Mouse (Mus musculus) C2C12 (cell line): ENCODE measurements around the gene 1700034J05Rik. TPM values are rescaled to one million over a fixed set of nuclear protein-coding genes. Genes with fewer than 3 reads are reported as not detected.

ENCODE experiments used
- H3K27me3 ChIP-seq: one replicate; pipeline ENCODE4 v1.6.1; 2011; ENCODE audit not compliant: control insufficient read depth, insufficient read depth, insufficient read length
- H3K36me3 ChIP-seq: one replicate; pipeline ENCODE4 v1.6.1; 2011; ENCODE audit not compliant: control insufficient read depth, insufficient read depth
- H3K4me3 ChIP-seq: one replicate; pipeline ENCODE4 v1.5.1; 2011; ENCODE audit warnings: mild to moderate bottlenecking, control low read depth; ENCODE audit not compliant: poor library complexity, insufficient read depth, severe bottlenecking
- H3K79me2 ChIP-seq: one replicate; pipeline ENCODE4 v1.6.1; 2011; ENCODE audit not compliant: control insufficient read depth, insufficient read depth
- H3K79me3 ChIP-seq: one replicate; pipeline ENCODE4 v1.6.1; 2011; ENCODE audit warnings: low read depth, control low read depth
- H3ac ChIP-seq: one replicate; pipeline ENCODE3; 2011; ENCODE audit warnings: low read depth; ENCODE audit not compliant: control insufficient read depth, insufficient read length
- CEBPB ChIP-seq: IDR thresholded peaks from one replicate; pipeline ENCODE4 v1.6.1; 2011; ENCODE audit warnings: low read depth, mild to moderate bottlenecking, control low read depth, moderate library complexity
- CTCF ChIP-seq: IDR thresholded peaks from one replicate; pipeline ENCODE4 v1.5.1; 2011; ENCODE audit not compliant: control insufficient read depth, insufficient read depth, insufficient read length
- FOSL1 ChIP-seq: IDR thresholded peaks from one replicate; pipeline ENCODE4 v1.8.0; 2011; ENCODE audit warnings: mild to moderate bottlenecking, low read length; ENCODE audit not compliant: poor library complexity, insufficient read depth, severe bottlenecking
- MAX ChIP-seq: IDR thresholded peaks from one replicate; pipeline ENCODE4 v1.6.1; 2011; ENCODE audit warnings: mild to moderate bottlenecking, control low read depth
- MYOD1 ChIP-seq: IDR thresholded peaks from one replicate; pipeline ENCODE4 v1.6.1; 2011; ENCODE audit warnings: low read depth; ENCODE audit not compliant: control insufficient read depth, insufficient read length
- MYOG ChIP-seq: IDR thresholded peaks from one replicate; pipeline ENCODE4 v1.6.1; 2011; ENCODE audit not compliant: control insufficient read depth, insufficient read length; ENCODE audit errors: extremely low read depth
- USF1 ChIP-seq: IDR thresholded peaks from one replicate; pipeline ENCODE4 v1.6.1; 2011; ENCODE audit warnings: low read depth, mild to moderate bottlenecking, control low read depth, moderate library complexity
- polyA plus RNA-seq: library from polyadenylated mRNA; unstranded; fragments of >200 nt; fragmentation: generic; extraction: Trizol; gene quantifications from one replicate; pipeline ENCODE4 v1.2.1, GENCODE M21; 2012; ENCODE audit warnings: missing spikeins

Gene 1700034J05Rik
- polyA plus RNA-seq, 1 experiment, result 0.07 TPM

DNA sequence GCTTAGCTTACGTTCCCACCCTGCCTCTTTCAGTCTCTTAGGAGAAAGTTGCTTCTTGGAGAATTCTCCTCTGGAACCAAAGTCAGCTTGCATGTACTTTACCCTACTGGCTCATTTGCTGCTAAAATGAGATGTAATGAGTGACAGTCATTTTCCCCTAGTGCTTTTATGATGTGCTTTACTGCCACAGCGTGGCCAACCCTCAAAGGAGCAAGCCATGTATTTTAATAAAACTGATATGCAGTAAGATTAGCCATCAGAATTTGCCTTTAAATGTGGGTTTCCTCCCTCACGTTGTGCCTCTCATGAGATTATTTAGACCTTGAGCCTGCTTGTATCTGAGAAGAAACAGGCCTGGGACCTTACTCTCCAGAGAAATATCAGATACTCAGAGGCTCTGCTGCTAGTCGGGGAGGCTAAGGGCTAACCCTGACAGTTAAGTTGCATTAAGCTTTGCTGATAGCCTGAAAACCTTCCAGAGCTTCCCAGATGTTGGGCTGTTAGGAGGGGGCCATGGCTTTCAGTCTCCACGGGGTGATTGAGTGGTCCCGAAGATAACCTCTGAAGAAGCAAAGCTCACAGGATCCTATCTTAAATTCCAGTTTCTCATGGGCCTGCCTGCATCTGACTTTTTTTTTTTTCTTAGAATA lies 7.7 kb upstream of the 1700034J05Rik start:
- H3K79me3 ChIP-seq, result peaks cover 48% of the 10 kb centered on the region
- peaks cover 98% of the 10 kb centered on the region for H3K79me2 ChIP-seq
- TF ChIP-seq FOSL1, result no peak
- no peak for TF ChIP-seq MYOD1
- no peaks in the 10 kb centered on the region for H3K27me3 ChIP-seq
- H3K4me3 ChIP-seq, result no peak overlapping the region
- no peak overlapping the region for H3ac ChIP-seq
- peaks cover 16% of the 10 kb centered on the region for H3K36me3 ChIP-seq

DNA sequence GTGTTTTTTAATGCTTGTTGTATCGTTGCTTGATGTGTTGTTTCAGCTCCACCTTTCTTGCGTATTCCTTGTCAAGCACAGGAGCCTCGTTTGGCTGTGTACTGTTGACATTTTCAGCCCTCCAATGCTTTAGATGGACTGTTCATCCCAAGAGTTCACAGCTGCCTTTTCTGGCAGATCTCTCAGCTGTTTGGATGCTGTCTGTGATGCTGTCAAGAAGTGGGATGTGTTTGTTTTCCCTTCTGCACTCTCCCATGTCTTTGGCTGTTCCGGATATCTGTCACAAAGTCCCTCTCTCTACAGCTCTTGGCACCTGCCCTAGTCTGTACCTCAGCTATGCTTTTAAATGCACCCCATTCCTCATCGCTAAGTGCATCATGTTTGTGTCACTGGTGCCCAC lies 6.7 kb upstream of the 1700034J05Rik start:
- H3K79me3 ChIP-seq, result peaks cover 46% of the 10 kb centered on the region
- TF ChIP-seq FOSL1, result no peak
- no peak for TF ChIP-seq CEBPB
- TF ChIP-seq CTCF, result no peak
- no peak for TF ChIP-seq MYOG
- no peak for TF ChIP-seq USF1
- TF ChIP-seq MYOD1, result no peak
- no peak for TF ChIP-seq MAX
- H3K4me3 ChIP-seq, result no peak overlapping the region
- H3K27me3 ChIP-seq, result no peaks in the 10 kb centered on the region
- peaks cover 97% of the 10 kb centered on the region for H3K79me2 ChIP-seq
- H3ac ChIP-seq, result no peak overlapping the region
- H3K36me3 ChIP-seq, result peaks cover 12% of the 10 kb centered on the region

DNA sequence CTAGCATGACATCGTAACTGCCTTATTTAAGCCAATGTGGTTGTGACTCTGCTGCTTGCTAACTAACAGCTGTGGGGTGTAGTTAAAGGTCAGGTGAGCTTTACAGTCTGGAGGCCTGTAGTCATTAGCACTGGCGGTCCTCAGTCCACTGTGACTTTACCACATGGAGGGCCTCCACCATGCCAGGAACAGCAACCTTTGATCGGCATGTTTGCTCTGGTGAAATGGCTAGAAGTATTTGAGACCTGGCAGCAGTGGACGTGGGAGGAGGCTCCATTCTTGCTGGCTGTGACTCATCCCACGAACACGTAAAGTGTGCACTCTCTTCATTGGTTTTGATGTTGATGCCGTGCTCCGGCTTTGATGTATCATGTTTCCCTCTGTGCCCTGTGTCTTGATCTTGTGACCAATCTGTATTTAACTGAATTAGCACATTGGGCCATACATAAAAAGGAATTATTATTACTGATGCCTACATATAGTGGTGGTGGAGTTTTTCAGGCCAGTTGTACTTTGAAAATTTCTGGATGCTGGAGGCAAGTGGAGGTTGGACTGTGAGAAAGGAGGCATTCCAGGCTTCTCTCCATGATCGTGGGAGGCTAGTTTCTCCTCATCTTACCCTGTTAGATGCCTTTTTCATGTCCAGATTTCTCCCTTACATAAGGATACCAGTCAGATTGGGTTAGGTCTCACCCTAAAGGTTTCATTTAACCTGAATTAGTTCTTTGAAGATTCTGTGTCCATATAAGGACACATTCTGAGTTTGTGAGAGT lies 5.9 kb upstream of the 1700034J05Rik start:
- H3ac ChIP-seq, result peak overlapping the region; percentile 33
- TF ChIP-seq FOSL1 (peak; percentile 58), MYOG (no peak), USF1 (no peak), CTCF (no peak), MYOD1 (peak; percentile 63), MAX (peak; percentile 74)
- H3K4me3 ChIP-seq, result no peak overlapping the region
- peaks cover 12% of the 10 kb centered on the region for H3K36me3 ChIP-seq
- peaks cover 43% of the 10 kb centered on the region for H3K79me3 ChIP-seq
- H3K79me2 ChIP-seq, result peaks cover 97% of the 10 kb centered on the region
- no peaks in the 10 kb centered on the region for H3K27me3 ChIP-seq

DNA sequence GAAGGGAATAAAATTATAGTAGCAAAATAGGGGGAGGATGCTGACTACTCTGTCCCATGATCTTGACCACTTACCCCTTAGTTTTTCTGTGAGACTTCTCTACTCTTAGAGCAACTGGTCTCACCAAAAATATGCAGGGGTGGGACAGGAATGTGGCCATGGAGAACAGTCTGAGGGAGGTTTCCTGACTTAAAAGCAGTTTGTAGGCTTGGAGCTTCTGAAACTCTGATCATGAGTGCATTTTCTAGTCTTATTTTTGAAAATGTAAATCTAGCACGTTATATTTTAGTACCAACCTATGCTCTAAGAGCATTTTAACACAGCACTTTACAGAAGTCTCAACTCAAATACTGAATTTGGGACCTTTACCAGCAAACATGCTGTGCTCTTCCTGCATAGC lies 4.5 kb upstream of the 1700034J05Rik start:
- no peak overlapping the region for H3ac ChIP-seq
- no peaks in the 10 kb centered on the region for H3K27me3 ChIP-seq
- no peak overlapping the region for H3K4me3 ChIP-seq
- TF ChIP-seq FOSL1 (no peak), USF1 (no peak), MYOG (no peak), CTCF (no peak)
- peaks cover 97% of the 10 kb centered on the region for H3K79me2 ChIP-seq
- peaks cover 31% of the 10 kb centered on the region for H3K79me3 ChIP-seq
- peaks cover under 1% of the 10 kb centered on the region for H3K36me3 ChIP-seq

DNA sequence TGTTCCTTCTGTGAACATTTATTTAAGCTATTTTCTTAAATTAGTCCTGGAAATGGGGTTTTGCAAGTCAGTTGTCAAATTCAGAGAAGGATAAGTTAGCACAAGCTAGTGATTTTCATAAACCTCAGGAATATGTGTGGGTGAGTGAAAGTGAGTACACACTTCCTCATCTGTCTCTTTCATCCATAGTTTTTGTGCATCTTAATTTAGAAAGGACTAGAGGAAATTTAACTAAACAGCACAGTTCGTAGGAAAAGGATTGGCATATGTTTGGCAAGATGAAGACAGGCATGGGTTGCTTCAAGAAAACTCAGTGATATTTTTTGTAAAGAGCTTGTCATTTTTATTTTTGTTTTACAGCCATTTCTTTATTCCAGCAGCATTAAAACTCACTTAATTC lies 2.7 kb upstream of the 1700034J05Rik start:
- TF ChIP-seq MYOG (no peak), MYOD1 (no peak), FOSL1 (no peak)
- Histone ChIP-seq H3K79me3 (peaks cover 30% of the 10 kb centered on the region), H3K36me3 (peaks cover 4% of the 10 kb centered on the region), H3ac (no peak overlapping the region), H3K4me3 (no peak overlapping the region), H3K79me2 (peaks cover 97% of the 10 kb centered on the region), H3K27me3 (no peaks in the 10 kb centered on the region)

DNA sequence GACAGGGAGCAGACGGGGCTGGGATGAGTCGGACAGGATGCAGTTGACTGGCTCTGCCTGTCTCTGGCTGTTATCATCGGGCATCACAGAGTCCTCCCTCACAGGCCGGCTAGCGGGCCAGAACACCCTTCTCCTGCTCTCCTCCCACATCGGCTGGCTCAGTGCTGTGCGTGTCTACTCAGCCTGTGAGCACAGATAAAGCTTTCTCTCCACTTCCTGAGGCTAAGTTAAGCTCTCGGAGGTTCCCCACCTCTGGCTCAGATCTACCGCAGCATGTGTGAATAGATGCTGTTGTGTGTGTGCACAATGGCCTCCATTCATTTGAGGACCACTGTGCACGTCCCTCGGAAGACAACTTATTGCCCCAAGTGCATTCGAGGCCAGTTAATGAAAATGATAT lies 1.7 kb upstream of the 1700034J05Rik start:
- peaks cover 97% of the 10 kb centered on the region for H3K79me2 ChIP-seq
- no peaks in the 10 kb centered on the region for H3K27me3 ChIP-seq
- TF ChIP-seq CEBPB (no peak), USF1 (no peak), FOSL1 (no peak), MYOG (no peak), MYOD1 (no peak), CTCF (no peak)
- no peak overlapping the region for H3ac ChIP-seq
- H3K36me3 ChIP-seq, result peaks cover 4% of the 10 kb centered on the region
- H3K79me3 ChIP-seq, result peaks cover 33% of the 10 kb centered on the region
- no peak overlapping the region for H3K4me3 ChIP-seq
